Mouse (Mus musculus) urinary bladder, postnatal 4 days (tissue): Measurements from ENCODE around the gene Vkorc1l1.

Experiments
- DNase-seq, 2 experiments: peaks; one replicate each; pipeline ENCODE4 v3.0.0; 2021 to 2022; ENCODE audit warnings: low spot score in 2 of 2

The Vkorc1l1 gene

GRCm38 (mm10) chr5:130001356-130001987 is 59.7 kb downstream of the Vkorc1l1 start:
- DNase-seq: no peak

- DNase-seq: peak; percentile 83 to 85
These were observed 60.8 kb downstream of the Vkorc1l1 start, which contains the start of gene Gusb for GRCm38 (mm10) chr5:130002301-130003146. Gusb (minus strand) TSS chr5:130003049.

- DNase-seq: no peak
These were observed 61.5 kb downstream of the Vkorc1l1 start for GRCm38 (mm10) chr5:130003229-130003628.

- no peak for DNase-seq
These were observed 65.6 kb downstream of the Vkorc1l1 start for GRCm38 (mm10) chr5:130007344-130007743.

GRCm38 (mm10) chr5:130008034-130008590 is 66.3 kb downstream of the Vkorc1l1 start:
- no peak for DNase-seq

GRCm38 (mm10) chr5:130009784-130010183 is 68.0 kb downstream of the Vkorc1l1 start:
- DNase-seq: no peak

- DNase-seq: no peak
These were observed 69.2 kb downstream of the Vkorc1l1 start for GRCm38 (mm10) chr5:130010961-130011360.

- DNase-seq: no peak
These were observed 73.3 kb downstream of the Vkorc1l1 start for GRCm38 (mm10) chr5:130015104-130015503.

GRCm38 (mm10) chr5:130019461-130019860 is 77.7 kb downstream of the Vkorc1l1 start:
- no peak for DNase-seq

GRCm38 (mm10) chr5:130021361-130021966 is 79.7 kb downstream of the Vkorc1l1 start:
- peak in 1 of 2 experiments; percentile 28 for DNase-seq

- no peak for DNase-seq
These were observed 80.6 kb downstream of the Vkorc1l1 start for GRCm38 (mm10) chr5:130022366-130022765.

GRCm38 (mm10) chr5:130023067-130023766 is 81.4 kb downstream of the Vkorc1l1 start:
- DNase-seq: no peak

GRCm38 (mm10) chr5:130023767-130024539 is 82.2 kb downstream of the Vkorc1l1 start:
- peak; percentile 81 to 82 for DNase-seq

- DNase-seq: no peak
These were observed 85.4 kb downstream of the Vkorc1l1 start for GRCm38 (mm10) chr5:130027134-130027533.

- no peak for DNase-seq
These were observed 85.9 kb downstream of the Vkorc1l1 start for GRCm38 (mm10) chr5:130027696-130028095.

- DNase-seq: peak; percentile 74 to 82
These were observed 87.5 kb downstream of the Vkorc1l1 start, which contains the start of the genes Asl and Crcp for GRCm38 (mm10) chr5:130029142-130029897. Asl (minus strand) TSS chr5:130029247. Crcp (plus strand) TSS chr5:130029290.

- no peak for DNase-seq
These were observed 89.9 kb downstream of the Vkorc1l1 start for GRCm38 (mm10) chr5:130031410-130032390.

- no peak for DNase-seq
These were observed 92.1 kb downstream of the Vkorc1l1 start for GRCm38 (mm10) chr5:130033869-130034268.
